ENCODE assay signal across 15 mouse cellular contexts in genomic region chr14:54002083-54002482, GRCm38 (mm10).
DNase-seq lines count a peak whose midpoint lies in the region.
"Had no signal": no experiment of that assay in that cellular context is flagged by ENCODE, and none has a peak within 500 bp of the region (broad histone marks: within the 10 kb centered on the region; RNA-seq: fewer than 3 reads in every experiment).

No protein-coding gene starts in this region.

- peak; percentile 57 for DNase-seq in layer of hippocampus, adult 11-12 months (ENCODE audit: low spot score)
- no peak for DNase-seq in layer of hippocampus, postnatal 25 days (ENCODE audit: extremely low spot score in 1 of 2, low spot score in 1 of 2)
- DNase-seq in frontal cortex, postnatal 36 days (ENCODE audit: low spot score in 2 of 2), result peak; percentile 41 to 68
- peak; percentile 30 to 33 for DNase-seq in layer of hippocampus, postnatal 36 days
- DNase-seq in right cerebral cortex, postnatal 10 days (ENCODE audit: low spot score in 2 of 2), result peak; percentile 34 to 45
- no peak for DNase-seq in thymus, adult 18-20 months
- DNase-seq in testis, postnatal 14 days (ENCODE audit: low spot score), result no peak
- DNase-seq in heart, adult 11 months, result no peak
- DNase-seq: adrenal gland, postnatal 36 days; cerebellum, adult 2 months; cerebellum, postnatal 36 days; gastrocnemius, postnatal 36 days; kidney, adult 11 months; kidney, postnatal 10 days; lung, adult 18-20 months had no signal

Comparison
In these comparisons a context has a peak if more than half of its experiments do, and no peak if none do; other contexts are left out.
1. DNase-seq: peak in layer of hippocampus, adult 11-12 months (single experiment), frontal cortex, postnatal 36 days (2 of 2), layer of hippocampus, postnatal 36 days (2 of 2) and right cerebral cortex, postnatal 10 days (2 of 2); none in layer of hippocampus, postnatal 25 days (0 of 2), thymus, adult 18-20 months (0 of 2), testis, postnatal 14 days (single experiment) and heart, adult 11 months (single experiment).